Mouse (Mus musculus) layer of hippocampus, adult 18-20 months (tissue): ENCODE data around the gene Ifitm1. TPM values are rescaled to one million over a fixed set of nuclear protein-coding genes. Genes with fewer than 3 reads are reported as not detected.
"Not testable (repeated sequence)": the region's sequence is repeated elsewhere in the genome, so short reads cannot be mapped to it uniquely, and the experiment has no call there.

Experiments
- DNase-seq, 2 experiments: peaks; one replicate each; pipeline ENCODE4 v3.0.0; 2022; ENCODE audit warnings: low spot score in 2 of 2
- total RNA-seq, 2 experiments: library from RNA; stranded (reverse); gene quantifications; 2 replicates each; pipeline ENCODE4 v1.2.3; 2021

Ifitm1 gene
- total RNA-seq, 2 experiments from 2014 or later, result 1.1 to 1.7 TPM

DNA sequence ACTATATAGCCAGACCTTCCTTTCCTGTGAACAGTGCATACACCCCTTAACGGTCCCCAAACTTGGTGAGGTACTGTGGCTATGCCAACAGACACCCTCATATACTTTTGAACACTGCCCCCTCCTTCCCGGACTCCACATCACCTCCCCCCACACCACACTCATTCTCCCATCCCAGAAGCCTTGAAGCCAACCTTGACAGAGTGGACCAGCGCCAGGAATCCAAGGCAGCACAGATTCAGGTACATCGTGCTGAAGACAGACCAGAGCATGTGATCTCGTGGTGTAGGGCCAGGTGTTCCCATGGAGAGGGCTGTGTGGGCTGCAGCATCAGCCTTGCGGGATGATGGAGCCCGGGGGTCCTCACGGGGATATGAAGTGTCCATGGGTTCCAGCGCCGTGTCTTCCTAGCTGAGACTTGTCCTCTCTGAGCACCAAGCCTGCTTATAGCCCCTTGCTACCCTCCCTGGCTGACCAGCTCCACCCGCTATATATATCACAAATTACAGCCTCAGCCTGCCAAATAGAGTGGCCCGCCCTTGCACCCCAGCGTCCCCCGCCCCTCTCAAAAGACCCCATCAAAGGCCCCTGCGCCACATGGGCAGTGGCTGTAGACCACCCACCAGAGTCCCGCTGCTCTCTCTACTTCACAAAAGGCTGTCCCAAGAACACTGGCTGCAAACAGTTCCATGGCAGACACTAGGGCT lies 17.0 kb upstream of the Ifitm1 start, which contains the start of gene Ifitm5:
Ifitm5 (minus strand) TSS at position 468 of the 707 bp plus-strand sequence.
- no peak for DNase-seq

DNA sequence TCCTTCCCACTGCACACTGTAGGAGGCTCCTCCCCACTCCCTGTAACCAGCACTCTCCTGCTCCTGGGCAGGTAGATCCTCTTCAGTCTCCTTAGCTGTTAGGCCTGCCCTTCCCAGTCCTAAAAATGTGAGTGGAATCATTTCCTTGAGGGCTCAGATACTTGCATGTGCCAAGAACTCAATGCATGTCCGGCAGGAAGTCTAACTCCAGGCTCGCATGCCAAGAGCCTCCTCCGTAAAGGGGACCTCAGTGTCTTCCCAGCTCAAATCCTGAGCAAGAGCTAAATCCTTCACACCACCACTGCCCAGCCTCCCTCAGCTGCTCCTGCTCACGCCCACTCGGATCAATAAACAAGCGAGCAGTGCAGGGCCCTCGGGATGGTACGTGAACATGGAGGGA lies 16.0 kb upstream of the Ifitm1 start:
- DNase-seq, result no peak

DNA sequence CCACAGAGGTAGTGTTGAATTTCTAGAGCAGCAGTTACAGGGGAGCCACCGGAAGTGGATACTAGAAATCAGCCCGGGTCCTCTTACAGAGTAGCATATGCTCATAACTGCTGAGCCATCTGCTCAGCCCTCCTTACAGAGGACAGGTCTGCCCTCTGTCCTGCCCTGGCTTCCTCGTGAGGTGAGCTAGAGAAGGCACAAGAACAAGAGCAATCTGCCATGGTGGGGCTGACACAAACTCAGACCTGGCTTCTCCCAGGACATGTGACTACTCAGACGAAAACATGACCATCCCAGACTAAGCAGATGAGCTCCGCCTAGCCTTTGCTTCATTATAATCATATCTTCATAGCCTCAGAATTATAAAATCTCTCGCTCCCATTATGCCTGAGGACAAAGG lies 15.3 kb upstream of the Ifitm1 start:
- no peak for DNase-seq

DNA sequence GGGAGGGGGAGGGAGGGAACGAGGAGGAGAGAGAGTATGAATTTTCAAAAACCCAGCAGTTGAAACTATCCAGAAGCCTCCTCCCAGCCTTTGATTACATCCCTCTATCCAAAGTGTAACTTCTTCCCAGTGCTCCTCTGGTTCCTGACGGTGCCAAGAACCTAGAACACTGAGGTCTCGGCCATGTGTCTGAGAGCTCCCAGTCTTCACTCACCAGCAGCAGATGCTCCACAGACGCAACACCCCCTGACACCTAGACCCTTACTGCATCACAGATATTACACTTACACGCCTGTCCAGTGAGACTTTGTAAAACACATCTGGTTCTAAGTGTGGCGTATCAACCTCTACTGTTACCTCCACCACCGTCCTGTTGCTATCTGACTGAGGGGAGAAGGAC lies 14.6 kb upstream of the Ifitm1 start:
- DNase-seq, result no peak

DNA sequence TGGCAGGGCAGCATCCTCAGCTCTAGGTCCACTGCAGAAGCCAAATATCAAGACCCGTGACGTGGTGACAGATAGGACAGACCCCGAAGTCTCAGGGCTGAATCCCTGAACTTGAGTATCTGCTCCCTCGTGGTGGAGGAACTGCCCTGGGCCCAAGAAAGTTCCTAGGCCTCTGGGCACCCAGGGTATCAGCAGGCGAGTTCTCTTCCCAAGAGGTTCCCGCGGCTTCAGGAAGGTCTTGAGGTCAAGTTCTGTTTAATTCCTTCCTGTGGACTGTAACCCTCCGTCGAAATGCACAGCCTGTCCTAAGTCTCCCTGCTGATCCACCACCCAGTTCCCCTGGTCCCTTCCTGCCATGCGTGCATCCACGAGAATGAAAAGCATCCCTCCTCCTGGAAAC lies 13.9 kb upstream of the Ifitm1 start:
- no peak for DNase-seq

DNA sequence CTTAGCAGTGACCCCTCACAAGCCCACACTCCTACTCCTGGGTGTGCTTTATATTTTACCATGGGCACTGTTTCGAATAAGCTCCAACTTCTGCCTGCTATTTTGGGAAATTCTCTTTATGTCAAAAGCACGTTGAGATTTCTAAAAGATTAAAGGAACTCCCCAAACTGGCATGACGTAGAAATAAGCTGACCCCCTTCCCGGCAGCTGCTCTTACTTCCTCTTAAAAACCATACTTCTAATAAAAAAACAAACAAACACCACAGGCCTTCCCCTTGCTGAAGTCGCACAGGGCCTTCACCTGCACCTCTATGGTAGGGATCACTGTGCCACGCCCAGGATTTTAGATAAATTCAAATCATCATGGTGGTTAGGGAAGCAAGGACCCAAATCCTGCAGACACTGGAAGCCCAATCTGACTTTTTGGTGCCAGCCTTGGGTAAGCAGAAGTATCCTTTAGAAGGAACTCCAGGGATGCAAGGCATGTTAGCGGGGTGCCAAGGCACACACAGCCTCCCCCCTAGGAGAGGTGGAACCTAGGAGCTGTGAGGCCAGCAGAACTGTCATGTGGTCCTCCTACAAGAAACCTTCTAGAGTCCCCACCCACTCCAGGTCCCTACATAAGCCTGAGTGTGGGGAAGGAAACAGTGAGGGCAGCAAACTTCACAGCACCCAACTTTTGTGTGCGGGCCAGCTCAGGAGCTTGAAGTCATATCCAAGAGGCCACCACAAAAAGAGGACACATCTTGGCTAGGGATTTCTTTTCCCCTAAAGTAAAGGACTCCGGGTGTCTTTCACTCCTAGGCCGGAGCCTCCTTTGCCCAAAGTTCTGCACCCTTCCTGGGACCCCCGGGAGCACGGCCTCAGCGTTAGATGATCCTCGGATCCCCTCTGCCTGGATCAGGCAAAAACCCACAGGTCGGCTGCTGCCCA lies 13.0 kb upstream of the Ifitm1 start:
- no peak for DNase-seq

DNA sequence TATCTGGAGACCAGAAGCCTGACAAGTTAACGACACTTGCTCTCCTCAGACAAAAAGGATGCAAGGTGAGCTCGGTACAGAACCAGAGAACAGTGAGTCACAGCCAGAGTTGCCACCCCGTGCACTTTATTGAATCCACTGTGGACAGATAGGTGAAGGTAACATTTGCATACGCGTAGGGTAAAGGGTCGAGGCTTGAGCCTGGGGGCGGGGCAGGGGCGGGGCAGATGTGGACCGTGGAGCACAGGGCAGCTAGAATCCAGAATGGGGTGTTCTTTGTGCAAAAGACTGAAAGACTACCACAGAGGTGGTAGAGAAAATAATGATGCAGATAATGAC lies 12.3 kb upstream of the Ifitm1 start:
- DNase-seq, result no peak

DNA sequence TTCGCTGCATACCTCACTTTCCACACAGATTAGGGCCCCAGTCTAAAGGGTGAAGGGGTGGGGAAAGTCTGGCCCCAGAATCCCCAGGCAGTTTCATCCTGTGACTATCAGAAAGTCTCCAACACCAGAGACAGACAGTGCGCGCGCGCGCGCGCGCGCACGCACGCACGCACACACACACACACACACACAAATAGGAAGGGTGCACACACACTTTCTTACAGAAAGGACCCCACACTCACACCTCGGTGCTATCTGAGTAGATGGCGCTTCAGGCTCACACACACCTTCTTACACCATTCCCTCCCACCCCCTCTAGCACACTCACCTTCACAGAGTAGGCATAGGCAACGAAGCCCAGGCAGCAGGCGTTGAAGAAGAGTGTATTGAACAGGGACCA lies 11.7 kb upstream of the Ifitm1 start:
- DNase-seq, result no peak

DNA sequence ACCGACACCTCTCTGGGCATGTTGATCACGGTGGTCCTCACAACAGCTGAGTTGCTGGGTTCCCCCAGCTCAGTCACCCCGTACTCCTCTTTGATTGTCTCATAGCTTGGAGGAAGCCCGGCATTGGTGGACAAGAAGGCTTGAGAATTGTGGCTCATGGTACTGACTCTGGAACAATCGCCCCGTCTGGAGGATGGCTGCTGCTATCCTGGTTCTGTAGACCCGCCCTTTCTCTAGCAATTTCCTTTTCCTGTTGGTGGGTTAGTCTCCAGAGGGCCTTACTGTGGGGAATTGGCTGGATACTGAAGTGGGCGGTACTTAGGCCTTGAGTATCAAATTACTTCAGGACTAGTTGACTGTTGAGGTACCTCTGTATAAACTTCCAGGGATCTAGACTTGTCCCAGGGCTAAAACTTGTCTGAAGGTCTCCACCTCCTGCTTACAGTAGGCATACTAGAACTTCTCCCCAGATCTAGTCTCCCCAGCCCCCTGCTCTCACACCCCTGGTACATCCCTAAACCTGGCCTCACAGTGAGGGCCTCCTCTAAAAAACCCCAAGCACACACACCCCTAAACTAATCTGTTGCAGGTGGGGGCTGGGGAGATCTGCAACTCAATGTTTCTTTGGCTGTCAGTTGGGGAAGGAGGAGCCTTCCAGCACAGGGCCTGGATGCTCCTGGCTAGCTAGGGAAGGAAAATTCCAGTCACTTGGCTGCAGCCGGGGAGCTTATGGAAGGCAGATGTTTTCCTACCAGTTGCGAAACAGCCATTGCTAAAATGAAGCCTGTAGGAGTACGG lies 11.1 kb upstream of the Ifitm1 start, which contains the start of the genes Gm45717 and Ifitm2:
Gm45717 (minus strand) TSS at position 180 of the 798 bp plus-strand sequence.
Ifitm2 (minus strand) TSS at position 230 of the 798 bp plus-strand sequence.
- DNase-seq, result peak in 1 of 2 experiments; percentile 55

DNA sequence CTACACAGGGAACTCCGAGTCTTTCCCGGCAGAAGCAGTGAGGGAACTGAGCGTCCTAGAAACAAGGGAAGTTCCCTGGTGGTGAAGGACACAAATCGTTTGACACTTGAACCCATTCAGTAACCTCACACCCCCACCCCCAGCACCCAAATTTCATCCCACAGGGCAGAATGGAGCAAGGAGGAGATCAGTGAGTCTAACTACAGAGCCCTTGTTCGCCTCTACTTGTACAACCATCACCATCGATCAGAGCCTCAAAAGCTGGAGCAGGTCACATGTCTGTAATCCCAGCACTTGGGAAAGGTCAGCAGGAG lies 10.5 kb upstream of the Ifitm1 start:
- no peak for DNase-seq

DNA sequence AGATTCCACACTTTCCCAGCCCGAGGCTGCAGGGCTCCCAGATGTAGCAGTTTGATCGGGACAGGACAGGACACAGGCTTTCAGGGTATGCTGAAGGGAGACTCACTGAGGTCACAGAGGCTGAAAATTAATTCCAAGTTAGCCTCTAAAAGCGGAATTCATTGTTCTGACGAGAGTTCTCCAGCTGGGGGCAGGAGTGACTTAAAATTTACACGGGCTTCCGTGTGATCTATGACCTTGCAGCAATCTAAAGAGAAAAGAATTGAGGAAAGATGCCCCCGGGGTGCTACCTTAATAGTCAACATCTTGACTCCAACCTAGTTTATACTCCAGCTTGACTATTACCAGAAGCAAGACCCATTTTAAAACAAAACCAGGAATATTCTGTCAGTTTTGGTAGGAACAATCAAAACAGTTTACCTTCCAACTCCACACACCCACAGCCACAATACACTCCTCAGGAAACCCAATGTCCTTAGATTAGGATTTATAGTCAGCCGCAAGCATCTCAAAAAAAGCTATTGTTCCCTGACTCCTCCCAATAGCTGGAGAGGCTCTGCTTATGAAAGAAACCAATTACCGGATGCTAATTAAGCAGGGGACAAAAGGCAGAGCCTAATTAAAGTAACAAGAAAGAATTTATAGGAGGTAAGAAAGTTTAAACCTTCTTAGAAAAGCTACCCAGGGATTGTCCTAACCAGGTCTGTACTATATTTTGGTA lies 7.7 kb upstream of the Ifitm1 start:
- DNase-seq, result peak in 1 of 2 experiments; percentile 55

DNA sequence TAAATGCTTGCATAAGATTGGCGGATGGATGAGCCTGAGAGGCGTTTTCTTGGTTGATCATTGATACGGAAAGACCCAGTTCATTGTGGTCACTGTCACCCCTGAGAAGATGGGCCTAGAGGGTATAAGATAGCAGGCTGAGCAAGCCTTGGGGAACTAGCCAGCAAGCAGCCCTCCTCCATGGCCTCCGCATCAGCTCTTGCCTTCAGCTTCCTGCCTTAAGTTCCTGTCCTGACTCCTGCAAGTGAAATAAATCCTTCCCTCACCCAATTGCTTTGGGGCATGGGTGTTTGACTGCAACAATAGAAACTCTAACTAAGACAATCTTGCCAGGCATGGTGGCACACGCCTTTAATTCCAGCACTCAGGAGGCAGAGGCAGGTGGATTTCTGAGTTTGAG lies 7.0 kb upstream of the Ifitm1 start:
- no peak for DNase-seq

DNA sequence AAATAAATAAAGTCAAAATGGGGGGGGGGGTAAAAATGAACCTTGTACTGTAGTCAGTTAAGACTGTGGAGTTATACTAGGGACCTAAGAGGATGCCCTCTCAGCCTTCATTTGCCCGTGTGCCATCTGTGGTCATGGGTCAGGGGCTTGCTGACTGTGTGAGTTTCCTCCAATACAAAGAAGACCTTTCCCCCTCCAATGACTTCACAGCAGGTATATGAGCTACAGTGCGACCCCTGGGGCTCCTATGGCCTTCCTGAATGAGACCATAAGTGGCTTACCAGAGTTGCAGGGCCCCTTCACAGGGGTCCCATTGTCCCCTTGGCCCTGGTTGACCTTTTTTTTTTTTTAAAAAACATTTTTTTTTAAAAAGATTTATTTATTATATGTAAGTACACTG lies 5.6 kb upstream of the Ifitm1 start:
- DNase-seq, result no peak

DNA sequence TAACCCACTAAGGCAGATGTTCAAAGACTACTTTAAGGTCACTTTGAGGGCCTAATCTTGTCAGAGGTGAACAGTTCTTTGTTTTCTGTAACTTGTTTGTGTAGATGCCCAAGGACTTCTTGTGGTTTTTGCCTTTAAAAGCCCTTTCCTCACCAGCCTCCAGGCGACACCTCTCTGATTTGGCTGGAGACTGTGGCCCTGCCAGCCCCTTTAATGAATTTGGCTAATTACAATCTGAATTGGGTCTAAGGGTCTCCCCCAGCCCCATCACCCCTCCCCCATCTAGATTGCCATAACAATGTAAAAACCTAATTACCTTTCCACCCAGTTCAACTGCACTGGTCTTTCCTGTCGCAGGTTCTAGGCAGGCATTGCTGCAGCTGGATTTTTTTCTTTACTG lies 4.3 kb upstream of the Ifitm1 start:
- no peak for DNase-seq

DNA sequence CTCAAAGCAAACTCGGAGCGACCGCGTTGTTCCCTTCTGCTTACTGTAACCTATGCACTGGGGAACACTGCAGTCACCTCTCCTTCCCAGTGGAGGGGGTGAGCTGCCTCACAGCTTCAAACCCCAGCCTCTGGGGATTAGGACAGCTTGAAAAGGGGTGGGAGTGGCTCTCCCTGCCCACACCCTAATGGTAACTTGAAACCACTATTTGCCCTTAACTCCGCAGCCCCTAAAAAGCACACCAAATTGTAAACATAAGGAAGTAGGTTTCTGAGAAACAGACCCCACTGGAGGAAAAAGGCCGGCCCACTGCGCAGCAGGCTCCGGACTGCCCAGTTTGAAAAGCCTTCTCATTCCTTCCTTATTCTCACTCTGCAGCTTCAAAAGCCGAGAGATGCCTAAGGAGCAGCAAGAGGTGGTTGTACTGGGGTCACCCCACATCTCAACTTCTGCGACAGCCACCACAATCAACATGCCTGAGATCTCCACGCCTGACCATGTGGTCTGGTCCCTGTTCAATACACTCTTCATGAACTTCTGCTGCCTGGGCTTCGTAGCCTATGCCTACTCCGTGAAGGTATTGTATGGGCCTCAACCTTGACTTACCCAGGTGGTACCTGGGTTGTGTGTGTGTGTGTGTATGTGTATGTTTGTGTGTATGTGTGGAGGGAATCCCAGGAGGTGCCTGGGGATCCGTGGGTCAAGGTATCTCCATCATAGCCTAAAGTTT lies 1.0 kb downstream of the Ifitm1 start:
- no peak for DNase-seq

DNA sequence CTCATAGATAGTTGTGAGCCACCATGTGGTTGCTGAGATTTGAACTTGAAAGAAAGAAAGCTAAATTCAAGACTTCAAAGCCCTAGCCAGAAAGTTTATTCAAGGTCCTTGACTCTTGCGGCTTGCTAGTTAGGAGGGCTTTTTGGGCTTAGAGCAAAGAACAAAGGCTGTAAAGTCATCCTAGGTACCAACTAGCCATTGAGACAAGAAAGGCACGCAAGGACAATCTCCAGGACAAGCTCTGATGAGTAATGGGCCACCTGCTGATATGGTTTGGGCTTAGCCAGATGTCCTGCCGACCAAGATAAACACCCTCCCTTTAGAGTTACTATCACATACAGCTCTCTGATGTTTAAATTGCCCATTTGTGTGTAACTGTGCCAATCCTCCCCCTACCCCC lies 1.7 kb downstream of the Ifitm1 start:
- DNase-seq, result not testable (repeated sequence)

DNA sequence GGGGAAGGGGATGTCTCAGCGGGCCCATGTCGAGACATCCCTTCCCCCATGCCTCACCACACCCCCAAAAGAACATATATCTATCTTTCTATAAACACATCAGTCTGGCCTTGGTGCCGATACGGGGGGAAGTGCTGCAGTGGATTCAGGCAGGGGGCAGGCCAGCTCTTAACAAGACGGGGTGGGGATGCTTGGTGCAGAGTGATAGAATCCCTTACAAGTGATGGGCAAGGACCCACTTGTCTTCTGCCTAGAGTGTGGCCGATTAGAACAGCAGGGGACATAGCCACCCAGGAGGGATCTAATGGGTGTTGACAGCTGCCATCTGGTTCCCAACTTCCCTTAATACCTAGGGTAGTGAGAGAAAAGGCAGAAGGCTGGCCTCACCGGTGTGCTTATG lies 3.9 kb downstream of the Ifitm1 start:
- no peak for DNase-seq

DNA sequence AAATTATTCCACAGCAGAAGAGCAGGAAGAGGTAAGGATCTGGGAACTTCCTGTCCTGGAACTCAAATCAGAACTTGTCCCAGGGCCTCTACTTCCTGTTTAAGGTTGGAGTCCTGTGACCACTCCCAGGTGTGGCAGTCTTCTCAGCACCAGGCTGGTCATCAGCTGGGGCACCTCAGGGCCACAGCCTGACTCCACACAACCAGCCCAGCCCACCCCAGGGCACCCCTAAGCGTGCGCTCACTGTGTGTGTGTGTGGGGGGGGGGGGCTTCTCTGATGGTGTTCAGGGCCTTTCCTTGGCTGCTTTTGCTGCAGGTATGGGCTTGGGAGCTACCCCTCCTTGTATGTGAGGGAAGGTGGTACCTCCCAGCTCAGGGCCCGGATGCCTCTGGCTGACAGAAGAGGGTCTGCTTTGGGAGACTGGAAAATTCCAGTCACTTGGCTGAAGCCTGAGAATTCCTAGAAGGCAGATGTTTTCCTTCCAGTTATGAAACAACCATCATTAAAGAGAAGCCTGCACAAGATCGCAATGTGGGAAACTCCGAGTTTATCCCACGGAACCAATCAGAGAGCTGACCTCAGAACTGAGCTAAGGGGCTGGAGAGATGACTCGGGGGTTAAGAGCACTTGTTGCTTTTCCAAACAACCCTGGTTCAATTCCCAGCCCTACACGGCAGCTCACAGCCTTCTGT lies 4.6 kb downstream of the Ifitm1 start:
- DNase-seq, result no peak

DNA sequence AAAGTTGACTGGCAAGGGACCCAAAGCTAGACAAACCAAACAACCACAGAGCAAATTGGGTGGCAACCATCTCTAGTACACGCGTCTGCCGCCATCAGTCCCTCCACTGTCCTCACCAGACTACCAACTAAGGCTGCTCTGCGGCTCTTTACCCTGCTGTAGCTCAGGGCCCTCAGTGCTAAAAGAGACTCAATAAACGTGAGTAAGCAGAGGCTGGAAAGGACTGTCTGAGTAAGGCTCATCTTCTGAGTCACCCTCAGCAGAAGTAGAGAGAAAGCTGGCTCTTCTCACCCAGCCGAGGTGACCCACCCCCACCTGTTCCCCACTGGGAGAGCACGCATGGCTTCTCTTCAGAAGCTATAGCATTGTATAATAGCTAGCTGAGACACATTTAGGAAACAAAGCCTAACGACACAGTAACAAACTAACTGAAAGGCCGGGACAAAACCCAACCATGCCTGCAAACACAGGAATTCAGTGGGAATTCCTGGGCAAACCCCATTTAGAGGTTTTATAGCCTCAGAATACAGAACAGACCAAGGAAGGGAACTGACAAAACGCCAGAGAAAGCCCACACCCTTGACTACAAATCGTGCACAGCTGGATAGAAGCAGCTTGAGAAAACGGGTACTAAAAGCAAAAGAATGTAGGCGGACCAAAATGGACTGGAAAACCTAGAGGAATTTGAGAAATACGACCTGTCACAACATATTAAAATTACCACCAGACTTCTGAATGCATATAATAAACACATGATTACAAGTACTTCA lies 6.6 kb downstream of the Ifitm1 start:
- no peak for DNase-seq
